Comparison of ENCODE assay signal across 8 mouse cellular contexts in the genomic region with DNA sequence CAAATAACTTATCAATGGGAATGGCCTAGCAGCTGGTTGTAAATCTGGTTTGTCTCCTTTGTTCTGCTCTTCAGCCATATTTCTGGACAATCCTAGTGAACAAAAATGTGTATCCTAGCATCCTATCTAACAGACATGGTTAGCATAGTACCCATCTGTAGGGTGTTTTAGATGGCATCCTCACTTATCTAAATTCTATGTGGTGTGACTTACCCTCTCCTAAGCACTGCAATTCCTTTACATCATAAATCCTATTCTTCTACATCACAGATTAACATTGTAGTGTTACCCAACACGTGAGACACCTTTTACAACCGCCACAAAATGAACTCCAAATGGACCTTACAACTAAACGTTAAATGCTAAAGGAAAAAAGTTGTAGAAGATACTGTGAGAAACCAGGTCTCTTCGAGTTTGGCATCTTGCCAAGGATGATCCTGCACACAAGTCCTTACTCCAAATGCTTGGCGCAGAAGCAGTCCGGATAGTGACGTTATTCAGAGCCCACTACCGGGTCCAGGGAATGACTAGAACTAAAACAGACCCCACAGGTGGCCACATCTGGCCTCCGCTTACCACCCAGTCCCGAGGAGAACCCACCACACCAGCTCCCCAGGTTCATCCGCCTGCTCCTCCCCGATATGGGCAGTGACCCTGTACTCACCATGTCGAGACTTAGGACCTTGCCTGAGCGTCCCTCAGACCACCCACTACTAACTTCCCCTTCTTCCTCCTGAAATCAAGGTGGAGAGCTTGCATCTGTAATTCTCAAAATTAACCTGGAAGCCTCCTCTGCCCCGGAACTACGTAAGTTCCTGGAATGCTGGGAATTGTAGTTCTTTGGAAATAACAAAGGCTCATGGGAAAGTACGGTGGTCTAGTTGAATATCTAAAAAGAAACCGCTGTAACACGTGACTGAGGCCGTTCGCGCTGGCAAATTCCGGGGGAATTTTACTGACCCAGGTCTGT. TPM values are rescaled to one million over a fixed set of nuclear protein-coding genes. Genes with fewer than 3 reads are reported as not detected.
DNase-seq lines count a peak whose midpoint lies in the region; ATAC-seq lines count a peak whose summit lies in the region.

TSS of gene Zfp933 (minus strand) at position 753 of the 970 bp plus-strand sequence.

- H3K4me3 ChIP-seq in hindbrain, embryonic 14.5 days (replicated peaks; ENCODE audit: low read length) = peak within 1 kb of the TSS; percentile 69

- peaks cover 14% of the 10 kb centered on the region for H3K36me3 ChIP-seq in hindbrain, embryonic 14.5 days (replicated peaks; ENCODE audit: control insufficient read depth, insufficient read depth)

- H3K27ac ChIP-seq in hindbrain, embryonic 14.5 days = 0 out of 2 replicates have a peak within 1 kb of the TSS, but pooled peaks have one; percentile 33

- peak within 1 kb of the TSS; percentile 75 for H3K4me2 ChIP-seq in hindbrain, embryonic 14.5 days (replicated peaks)

- H3K4me1 ChIP-seq in hindbrain, embryonic 14.5 days (replicated peaks; ENCODE audit: control insufficient read depth, insufficient read depth, low read length) = peaks cover 11% of the 10 kb centered on the region

- no peaks in the 10 kb centered on the region for H3K27me3 ChIP-seq in hindbrain, embryonic 14.5 days (ENCODE audit: control insufficient read depth, insufficient read depth, low read length)

- WGBS in hindbrain, embryonic 14.5 days = 5% methylated on average over 23 of the region's 23 CpGs

- DNase-seq in WW6 (ENCODE audit: low read depth, low spot score) = peak; percentile 57
- peak; percentile 71 to 84 for DNase-seq in cerebellum, postnatal 10 days
- DNase-seq in frontal cortex, postnatal 25 days (ENCODE audit: low spot score in 2 of 2) = peak; percentile 47 to 65
- DNase-seq in hindbrain, embryonic 14.5 days (ENCODE audit: low spot score) = peak; percentile 94
- DNase-seq in layer of hippocampus, postnatal 25 days (ENCODE audit: extremely low spot score in 1 of 2, low spot score in 1 of 2) = peak; percentile 45 to 49
- DNase-seq in lung, postnatal 14 days = peak; percentile 63
- DNase-seq in retina, adult 2 months (ENCODE audit: low read depth, low spot score) = peak; percentile 83
- DNase-seq in thymus, postnatal 36 days = peak; percentile 44

- peaks cover 22% of the 10 kb centered on the region for H3K9me3 ChIP-seq in hindbrain, embryonic 14.5 days (ENCODE audit: control insufficient read depth, low read length)

- H3K9ac ChIP-seq in hindbrain, embryonic 14.5 days = peak within 1 kb of the TSS; percentile 68

- peak; percentile 92 for ATAC-seq in hindbrain, embryonic 14.5 days (ENCODE audit: low FRiP score)

RNA-seq across cellular contexts. Expression of gene Zfp933, which starts in this region (rescaled TPM):
- polyA plus RNA-seq in hindbrain, embryonic 14.5 days (2014; fragmentation: Nextera tagmentation; extraction: Ambion mirVana) = 7.2 and 7.3 TPM in 2 replicates
- 10 to 100 TPM; 17.4 to 18.1 TPM for total RNA-seq in layer of hippocampus, postnatal 25 days (2021)

Comparison
In these comparisons a context has a peak if more than half of its experiments do, and no peak if none do; other contexts are left out.
1. Peak in every context shown above with its lines: DNase-seq, ATAC-seq, H3K4me3 ChIP-seq and H3K27ac ChIP-seq.
2. DNase-seq: peak in every context shown above with its lines; median percentile 94 in hindbrain, embryonic 14.5 days; 83 in retina, adult 2 months; 78 in cerebellum, postnatal 10 days; 63 in lung, postnatal 14 days; 57 in WW6; 56 in frontal cortex, postnatal 25 days; 47 in layer of hippocampus, postnatal 25 days; 44 in thymus, postnatal 36 days.